Mouse (Mus musculus) right cerebral cortex, postnatal 25 days (tissue): ENCODE data around the gene Slc35e4.
A peak's percentile ranks its signal among the peaks of the same experiment; 100 is the strongest.
"Not testable (repeated sequence)": the region's sequence is repeated elsewhere in the genome, so short reads cannot be mapped to it uniquely, and the experiment has no call there.

Experiments
- DNase-seq: peaks from one replicate; pipeline ENCODE4 v3.0.0; 2022

Gene Slc35e4

DNA sequence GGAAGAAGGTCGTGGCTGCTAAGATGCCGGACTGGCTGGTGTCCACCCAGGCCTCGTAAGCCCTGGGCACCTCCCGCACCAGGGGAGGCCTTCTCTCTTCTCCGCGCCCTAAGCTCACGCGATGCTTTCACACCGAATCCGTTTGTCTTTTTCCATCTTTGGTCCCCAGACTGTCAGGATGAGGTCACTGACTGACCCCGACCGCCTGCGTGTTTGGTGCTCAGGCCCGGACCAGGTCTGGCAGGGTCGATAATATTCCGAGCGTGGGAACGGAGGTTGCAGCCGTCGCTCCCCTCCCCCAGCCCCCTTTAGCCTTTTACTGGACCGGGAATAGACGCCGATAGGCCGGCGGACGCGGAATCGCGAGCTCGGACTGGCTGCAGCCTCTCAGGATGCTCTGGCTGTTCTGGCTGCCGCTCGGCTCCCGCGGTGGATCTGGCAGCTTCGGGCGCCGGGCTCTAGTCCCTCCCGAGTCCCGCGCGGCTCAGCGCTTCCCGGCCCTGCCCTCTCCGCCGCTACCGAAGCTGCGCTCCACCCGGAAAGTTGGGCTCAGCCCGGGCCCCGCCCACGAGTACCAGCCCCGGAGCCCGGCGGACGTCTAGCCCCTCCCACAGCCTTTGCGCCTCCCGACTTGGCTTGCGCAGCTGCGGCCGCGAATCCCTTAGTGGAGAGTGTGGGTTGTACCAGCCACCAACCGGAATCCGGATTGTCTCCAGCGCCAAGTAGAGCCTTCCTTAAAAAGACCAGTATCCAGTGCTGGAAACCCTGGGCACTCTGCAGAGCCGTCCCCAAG lies 952 bp downstream of the Slc35e4 start:
- DNase-seq: peak; percentile 97

- peak; percentile 44 for DNase-seq
Measured at GRCm38 (mm10) chr11:3912875-3913271, 1.6 kb downstream of the Slc35e4 start.

- DNase-seq: no peak
Measured at GRCm38 (mm10) chr11:3912100-3912874, 2.2 kb downstream of the Slc35e4 start.

GRCm38 (mm10) chr11:3911440-3911839 lies 3.0 kb downstream of the Slc35e4 start:
- not testable (repeated sequence) for DNase-seq

GRCm38 (mm10) chr11:3910513-3911310 lies 3.8 kb downstream of the Slc35e4 start:
- no peak for DNase-seq

DNA sequence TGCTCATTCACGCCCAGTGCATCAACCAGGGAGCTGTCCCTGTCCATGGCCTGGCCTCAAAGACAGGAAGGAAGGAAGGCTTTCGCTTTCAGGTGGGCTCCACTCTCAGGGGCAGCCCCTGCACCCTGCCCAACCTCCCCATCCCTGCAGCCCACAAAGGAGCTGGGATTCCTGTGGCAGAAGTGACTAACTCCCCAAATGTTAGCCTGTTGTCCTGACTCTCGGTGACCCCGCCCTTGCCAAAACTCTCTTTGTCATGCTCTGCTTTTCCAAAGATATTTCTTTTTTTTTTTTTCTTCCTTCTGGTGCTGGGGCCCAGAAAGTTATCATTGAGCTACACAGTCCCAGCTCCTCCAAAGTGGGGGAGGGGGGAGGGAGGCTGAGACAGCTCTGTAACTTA lies 5.2 kb downstream of the Slc35e4 start:
- DNase-seq: no peak

GRCm38 (mm10) chr11:3905446-3905845 lies 9.0 kb downstream of the Slc35e4 start:
- DNase-seq: no peak

GRCm38 (mm10) chr11:3904673-3905072 lies 9.8 kb downstream of the Slc35e4 start:
- DNase-seq: no peak

DNA sequence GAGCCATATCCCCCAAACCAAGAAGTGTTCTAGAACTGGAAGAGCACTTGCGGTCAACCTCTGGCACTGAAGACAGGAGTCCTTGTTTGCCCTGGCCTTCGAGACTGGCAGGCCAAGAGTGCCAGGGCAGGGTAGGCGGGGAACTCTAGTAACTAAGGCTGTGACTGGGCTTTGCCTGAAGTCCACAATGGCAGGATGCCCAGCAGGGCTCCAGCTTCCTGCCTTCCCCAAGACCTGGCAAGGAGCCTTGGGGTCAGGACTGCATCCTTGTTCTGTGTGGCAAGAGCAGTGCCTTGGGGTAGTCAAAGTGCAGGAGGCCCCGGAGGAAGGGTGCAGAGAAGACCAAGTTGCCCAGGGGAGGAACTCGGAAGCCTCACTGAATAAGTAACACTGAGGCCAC lies 11.4 kb downstream of the Slc35e4 start:
- DNase-seq: peak; percentile 48

DNA sequence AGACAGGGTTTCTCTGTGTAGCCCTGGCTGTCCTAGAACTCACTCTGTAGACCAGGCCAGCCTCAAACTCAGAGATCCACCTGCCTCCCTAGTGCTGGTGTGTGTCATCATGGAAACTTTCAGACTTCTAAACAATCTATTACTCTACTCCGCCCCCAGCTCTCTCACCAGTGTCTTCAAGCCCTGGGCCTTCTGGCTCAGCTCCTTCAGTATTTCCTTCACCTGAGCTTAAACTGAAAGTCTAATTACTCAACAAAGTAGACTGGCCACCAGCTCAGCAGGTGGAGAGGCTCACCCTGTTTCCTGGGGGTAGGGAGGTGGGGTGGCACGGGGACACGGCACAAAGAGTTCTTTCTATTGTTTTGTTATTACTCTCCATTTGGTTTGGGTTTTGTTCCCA lies 11.9 kb downstream of the Slc35e4 start:
- no peak for DNase-seq

GRCm38 (mm10) chr11:3900296-3900695 lies 14.2 kb downstream of the Slc35e4 start:
- DNase-seq: no peak

DNA sequence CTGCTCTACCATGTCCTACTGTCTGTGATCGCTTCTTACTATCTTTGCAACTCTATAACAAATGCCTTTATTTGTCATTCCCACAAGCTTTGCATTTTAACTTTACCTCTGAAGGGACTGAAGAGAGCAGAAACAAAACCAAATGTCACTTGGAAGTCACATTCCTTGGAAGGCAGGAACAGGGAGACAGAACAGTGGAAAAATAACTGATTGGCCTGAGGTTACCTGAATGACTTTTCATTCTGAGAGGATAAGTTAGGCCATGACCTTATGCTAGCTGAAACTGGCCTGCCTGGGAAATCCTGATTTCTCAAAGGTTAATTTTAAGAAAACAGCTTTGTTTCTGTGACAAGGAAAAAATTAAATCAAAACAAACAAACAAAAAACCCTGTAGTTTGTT lies 18.5 kb downstream of the Slc35e4 start:
- DNase-seq: no peak

- no peak for DNase-seq
Measured at GRCm38 (mm10) chr11:3895458-3895857, 19.0 kb downstream of the Slc35e4 start.

GRCm38 (mm10) chr11:3894406-3895281 lies 19.8 kb downstream of the Slc35e4 start, which contains the start of the genes 4921536K21Rik and Dusp18:
TSS of gene 4921536K21Rik (minus strand) at chr11:3895098.
TSS of gene Dusp18 (plus strand) at chr11:3895240.
- DNase-seq: peak; percentile 96

DNA sequence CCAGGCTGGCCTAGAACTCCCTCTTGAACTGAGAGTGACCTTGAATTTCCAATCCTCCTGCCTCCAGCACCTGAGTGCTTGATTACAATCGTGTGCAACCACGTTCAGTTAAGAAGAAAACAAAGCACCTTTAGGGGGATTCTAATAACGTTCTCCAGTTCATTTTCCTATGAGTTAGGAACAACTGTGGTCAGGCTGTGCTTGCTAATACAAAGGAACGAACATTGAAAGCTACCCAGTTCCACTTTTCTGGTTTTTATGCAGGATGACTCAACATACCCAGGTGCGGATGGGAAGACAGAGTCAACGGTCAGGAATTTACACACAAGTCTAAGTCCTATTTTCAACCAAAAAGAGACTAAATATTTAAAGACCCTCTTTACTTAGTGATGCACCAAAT lies 20.5 kb downstream of the Slc35e4 start:
- DNase-seq: no peak

GRCm38 (mm10) chr11:3887331-3887730 lies 27.1 kb downstream of the Slc35e4 start:
- DNase-seq: no peak

GRCm38 (mm10) chr11:3883711-3884110 lies 30.8 kb downstream of the Slc35e4 start:
- no peak for DNase-seq

DNA sequence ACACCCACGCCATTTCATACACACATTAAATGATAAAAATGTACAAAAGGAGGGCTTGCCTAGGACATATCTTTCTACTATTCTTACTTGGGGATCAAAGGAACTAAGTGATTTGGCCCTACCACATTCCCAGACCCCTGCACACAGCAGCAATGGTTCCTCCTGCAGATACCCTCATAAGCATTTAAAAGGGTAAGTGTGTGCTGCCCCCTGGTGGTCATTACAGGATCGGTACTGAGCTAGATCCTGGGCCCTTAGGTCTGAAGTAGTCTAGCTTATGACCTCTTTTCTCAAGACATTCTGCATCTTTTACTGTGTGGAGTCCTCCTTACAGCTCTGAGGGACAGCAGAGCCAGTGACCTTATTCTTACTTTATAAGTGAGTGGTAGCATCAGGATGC lies 34.6 kb downstream of the Slc35e4 start:
- peak; percentile 59 for DNase-seq

- DNase-seq: no peak
Measured at GRCm38 (mm10) chr11:3878660-3879059, 35.8 kb downstream of the Slc35e4 start.

DNA sequence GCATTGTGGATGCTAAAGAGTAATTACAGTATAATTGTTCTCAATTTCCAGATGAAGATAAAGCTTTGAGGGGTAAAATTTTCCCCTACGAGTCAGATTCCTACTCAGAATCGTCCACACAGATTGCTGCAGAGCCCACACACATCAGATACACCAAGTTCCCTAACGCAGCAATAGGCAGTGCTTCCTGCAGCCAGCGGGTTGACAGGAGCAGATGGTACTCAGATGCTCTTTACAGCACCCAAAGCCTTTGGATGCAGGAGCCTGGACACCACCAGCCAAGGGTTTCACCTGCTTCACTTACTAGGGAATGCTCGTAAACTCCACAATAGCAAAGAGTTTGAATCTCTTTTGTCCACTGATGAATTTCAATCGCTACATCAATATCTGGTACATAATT lies 38.0 kb downstream of the Slc35e4 start:
- DNase-seq: no peak

- DNase-seq: no peak
Measured at GRCm38 (mm10) chr11:3864343-3864742, 50.1 kb downstream of the Slc35e4 start.

GRCm38 (mm10) chr11:3863454-3864112 lies 50.9 kb downstream of the Slc35e4 start, which contains the start of gene Osbp2:
TSS of gene Osbp2 (minus strand) at chr11:3863903.
- peak; percentile 77 for DNase-seq
